Mouse (Mus musculus): Measurements from ENCODE around the gene Fmr1nb. TPM values are rescaled to one million over a fixed set of nuclear protein-coding genes. Genes with fewer than 3 reads are reported as not detected.
"Not testable (repeated sequence)": the region's sequence is repeated elsewhere in the genome, so short reads cannot be mapped to it uniquely, and the experiment has no call there.

Fmr1nb gene
- total RNA-seq (2021) = not detected
- long read RNA-seq, experiment 1 = 0 reads
- long read RNA-seq, experiment 2 = 0 reads

DNA sequence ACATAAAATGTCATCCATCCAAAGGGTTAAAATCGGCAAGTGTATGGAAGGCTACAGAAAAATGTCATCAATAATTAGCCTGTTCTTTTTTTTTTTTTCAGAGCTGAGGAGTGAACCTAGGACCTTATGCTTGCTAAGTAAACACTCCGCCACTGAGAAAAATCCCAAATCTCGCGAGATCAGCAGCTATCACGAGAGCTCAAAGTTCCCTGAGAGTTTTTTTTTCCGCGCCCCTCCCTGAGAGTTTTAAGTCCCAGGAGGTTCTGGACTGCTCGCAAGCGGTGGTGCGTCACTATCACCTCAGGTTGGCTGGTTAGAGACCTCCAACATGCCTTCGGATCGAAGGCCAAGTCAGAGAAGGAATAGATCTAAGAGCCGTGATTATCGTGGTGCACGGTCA lies at the start of gene Fmr1nb:
Gene Fmr1nb (plus strand): TSS at position 234 of the 400 bp plus-strand sequence.
- no peak for DNase-seq (ENCODE audit: low spot score in 2 of 2)

- DNase-seq (ENCODE audit: low spot score in 2 of 2) = no peak
Measured at GRCm38 (mm10) chrX:68736902-68737301, 24.7 kb upstream of the Fmr1nb start.

GRCm38 (mm10) chrX:68740088-68740487 lies 21.6 kb upstream of the Fmr1nb start:
- DNase-seq (ENCODE audit: low spot score in 2 of 2) = no peak

DNA sequence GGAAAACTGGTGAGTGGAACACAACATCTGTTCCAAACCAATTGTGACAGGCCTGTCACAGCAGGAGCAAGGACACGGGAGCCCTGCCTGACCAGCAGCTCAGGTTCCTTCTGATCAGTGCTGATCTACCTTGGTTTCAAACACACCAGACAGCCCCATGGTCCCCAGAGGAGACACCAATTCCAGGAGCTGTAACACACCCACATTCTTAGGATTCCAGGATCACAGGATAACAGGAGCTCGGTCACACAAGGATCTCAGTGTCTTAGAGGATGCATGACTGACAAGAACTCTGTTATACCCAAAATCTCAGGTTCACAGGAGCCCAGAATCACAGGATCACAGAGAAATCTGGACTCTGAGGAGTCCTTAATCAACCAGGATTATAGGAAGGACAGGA lies 58.8 kb downstream of the Fmr1nb start:
- not testable (repeated sequence) for DNase-seq (ENCODE audit: low spot score in 2 of 2)

- peak in 1 of 2 experiments; percentile 6 for DNase-seq (ENCODE audit: low spot score in 2 of 2)
Measured at GRCm38 (mm10) chrX:68821059-68821458, 59.4 kb downstream of the Fmr1nb start, which contains the start of gene Gm14698. Gene Gm14698, plus strand, starts transcription at chrX:68821093.

DNA sequence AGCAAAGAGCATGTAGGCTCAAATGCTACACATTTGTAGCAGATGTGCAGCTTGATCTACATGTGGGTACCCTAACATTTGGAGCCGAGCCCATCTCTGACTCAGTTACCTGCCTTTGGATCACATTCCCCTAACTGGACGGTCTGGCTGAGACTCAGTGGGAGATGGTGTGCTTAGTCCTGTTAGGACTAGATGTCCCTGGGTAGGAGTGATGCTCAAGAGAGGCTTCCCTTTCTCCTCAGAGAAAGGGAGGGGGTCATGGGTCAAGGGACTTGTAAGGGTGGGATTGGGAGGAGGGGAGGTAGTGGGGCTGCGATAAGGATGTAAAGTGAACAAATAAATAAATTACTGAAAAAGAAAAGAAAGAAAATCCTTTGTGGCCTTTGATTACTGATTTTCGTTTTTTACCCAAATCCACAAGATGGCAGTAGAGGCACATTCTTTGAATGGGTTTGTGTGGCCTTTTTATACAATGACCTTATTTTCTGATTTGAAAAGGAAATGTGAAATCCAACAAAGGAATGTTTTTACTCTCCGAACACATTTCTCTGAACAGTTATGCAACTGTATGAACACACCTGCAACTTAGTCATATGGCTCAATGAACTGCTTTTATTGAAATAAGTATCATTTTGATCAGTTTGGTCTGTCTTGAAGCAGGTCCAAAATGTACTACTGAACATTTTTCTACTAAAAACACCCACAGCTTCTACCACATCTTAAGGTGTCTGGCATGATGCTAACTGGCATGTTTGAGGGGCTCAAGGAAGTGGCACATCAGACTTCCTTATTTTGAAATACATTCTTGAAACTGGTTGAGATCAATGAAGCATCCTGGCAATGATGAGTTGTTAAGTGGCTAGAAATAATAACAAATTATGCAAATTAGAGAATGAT lies 78.2 kb downstream of the Fmr1nb start:
- no peak for DNase-seq (ENCODE audit: low spot score in 2 of 2)

Other genes with a start within 250 kb of the Fmr1nb start
- 10 to 100 TPM; 43.6 to 45.4 TPM for gene Fmr1, start 83.3 kb upstream of the Fmr1nb start, total RNA-seq (2021)
- gene Gm14698, start 59.3 kb downstream of the Fmr1nb start, total RNA-seq (2021) = 1 to 10 TPM in 1 of 2 experiments, under 1 TPM in 1; 0.59 to 2.7 TPM
- gene Gm6812, start 131.2 kb downstream of the Fmr1nb start, total RNA-seq (2021) = not detected

Data from gastrocnemius, postnatal 4 days (tissue).